Mouse (Mus musculus): Measurements from ENCODE around the gene Cd22. TPM values are rescaled to one million over a fixed set of nuclear protein-coding genes. Genes with fewer than 3 reads are reported as not detected.
"Not testable (repeated sequence)": the region's sequence is repeated elsewhere in the genome, so short reads cannot be mapped to it uniquely, and the experiment has no call there.

Gene Cd22
- total RNA-seq, 2 experiments from 2014 or later = 0.29 to 1.3 TPM

DNA sequence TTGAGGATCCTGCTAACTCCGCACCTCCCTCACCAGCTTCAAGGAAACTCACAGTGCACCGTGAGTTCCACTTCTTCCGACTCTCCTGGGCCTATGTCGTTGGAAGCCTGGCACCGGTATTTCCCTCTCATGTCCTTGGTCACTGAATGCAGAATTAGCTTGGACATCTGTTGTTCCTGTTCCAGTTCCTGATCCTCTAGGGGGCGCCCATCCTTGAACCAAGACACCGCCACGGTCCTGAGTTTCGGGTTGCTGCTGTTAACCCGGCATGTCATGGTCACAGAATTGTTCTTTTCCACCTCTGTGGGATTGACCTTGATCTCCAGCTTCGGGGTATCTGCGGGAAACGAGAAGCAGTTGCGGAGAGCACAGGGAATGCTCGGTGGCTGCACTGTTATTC is 7.1 kb downstream of the Cd22 start:
- peak; percentile 91 for ATAC-seq (replicated peaks; ENCODE audit: poor library complexity)

- ATAC-seq (replicated peaks; ENCODE audit: poor library complexity) = no peak
Observed at GRCm38 (mm10) chr7:30863386-30863785, 16.8 kb downstream of the Cd22 start.

GRCm38 (mm10) chr7:30861464-30861863 is 18.7 kb downstream of the Cd22 start, which contains the start of gene Ffar1:
TSS of gene Ffar1 (minus strand) at chr7:30861564.
- no peak for ATAC-seq (replicated peaks; ENCODE audit: poor library complexity)

DNA sequence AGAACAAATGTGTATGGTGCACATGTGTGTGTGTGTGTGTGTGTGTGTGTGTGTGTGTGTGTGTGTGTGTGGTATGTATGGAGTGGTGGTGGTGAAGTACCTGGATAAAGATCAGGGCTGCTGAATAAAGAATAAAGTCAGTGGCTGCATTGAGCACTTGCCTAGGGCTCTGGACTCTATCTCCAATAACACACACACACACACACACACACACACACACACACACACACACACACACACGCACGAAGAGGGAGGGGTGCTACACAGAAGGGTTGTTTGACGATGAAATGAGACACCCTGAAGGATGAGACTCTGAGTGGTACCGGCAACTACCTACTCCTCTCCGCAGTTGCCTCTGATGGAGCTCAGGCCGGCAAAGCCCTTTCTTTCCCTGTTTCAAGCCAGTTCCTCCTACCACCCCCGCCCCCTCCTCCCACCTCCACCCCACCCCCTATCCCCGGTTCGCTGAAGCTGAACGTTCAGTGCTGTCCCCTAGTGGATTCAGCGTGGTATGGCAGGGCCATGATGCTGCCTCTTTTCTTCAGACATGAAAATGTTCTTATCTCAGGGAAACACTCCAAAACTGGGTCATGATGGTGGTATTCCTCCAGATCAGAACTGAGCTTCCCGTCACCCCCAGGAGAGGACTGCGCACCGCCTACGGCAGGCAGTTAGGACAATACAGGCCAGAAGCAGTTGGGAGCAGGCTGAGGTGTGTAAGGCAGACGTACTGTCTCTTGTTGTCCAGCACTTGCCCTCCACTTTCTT is 20.3 kb downstream of the Cd22 start:
- peak; percentile 88 for ATAC-seq (replicated peaks; ENCODE audit: poor library complexity)

GRCm38 (mm10) chr7:30859290-30859634 is 20.9 kb downstream of the Cd22 start:
- ATAC-seq (replicated peaks; ENCODE audit: poor library complexity) = peak; percentile 74

DNA sequence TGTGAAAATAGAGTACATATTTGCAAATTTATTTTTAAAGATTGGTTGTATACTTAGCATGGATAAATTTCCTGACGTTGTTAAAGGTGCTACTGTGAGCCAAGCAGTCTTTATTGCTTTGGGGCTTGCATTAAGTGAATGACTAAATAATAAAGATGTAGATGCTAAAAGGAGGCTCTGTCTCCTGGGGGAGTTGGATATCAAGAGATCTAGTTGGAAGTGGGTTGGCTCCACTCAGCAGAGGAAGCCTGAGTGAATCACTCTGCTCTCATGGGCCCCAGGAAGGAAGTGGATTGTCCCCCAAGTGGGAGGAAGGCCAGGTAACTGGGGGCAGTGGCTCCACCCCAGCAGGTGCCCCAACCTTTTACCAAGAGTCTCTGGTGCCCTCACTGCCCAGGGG is 22.4 kb downstream of the Cd22 start:
- no peak for ATAC-seq (replicated peaks; ENCODE audit: poor library complexity)

GRCm38 (mm10) chr7:30856078-30856477 is 24.1 kb downstream of the Cd22 start, which contains the start of gene Ffar3:
TSS of gene Ffar3 (minus strand) at chr7:30856178.
- no peak for ATAC-seq (replicated peaks; ENCODE audit: poor library complexity)

DNA sequence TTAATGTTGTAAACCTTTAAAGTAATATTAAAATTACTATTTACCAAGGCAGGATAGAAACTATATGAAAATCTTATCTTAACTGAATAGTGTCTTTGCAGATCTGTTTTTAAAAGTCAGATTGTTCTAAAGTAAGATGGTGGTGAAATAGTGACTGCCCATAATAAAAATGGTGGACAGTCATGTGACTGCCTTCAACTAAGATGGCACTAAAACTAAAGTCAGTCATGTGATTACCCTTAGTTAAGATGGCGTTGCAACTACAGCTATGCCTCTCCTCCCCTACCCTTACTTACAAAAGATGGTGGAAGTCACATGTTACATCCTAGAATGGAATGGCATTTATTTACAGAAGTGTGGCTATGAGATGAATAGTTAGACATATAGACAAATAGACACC is 28.7 kb downstream of the Cd22 start:
- no peak for ATAC-seq (replicated peaks; ENCODE audit: poor library complexity)

GRCm38 (mm10) chr7:30847934-30848333 is 32.2 kb downstream of the Cd22 start:
- ATAC-seq (replicated peaks; ENCODE audit: poor library complexity) = no peak

DNA sequence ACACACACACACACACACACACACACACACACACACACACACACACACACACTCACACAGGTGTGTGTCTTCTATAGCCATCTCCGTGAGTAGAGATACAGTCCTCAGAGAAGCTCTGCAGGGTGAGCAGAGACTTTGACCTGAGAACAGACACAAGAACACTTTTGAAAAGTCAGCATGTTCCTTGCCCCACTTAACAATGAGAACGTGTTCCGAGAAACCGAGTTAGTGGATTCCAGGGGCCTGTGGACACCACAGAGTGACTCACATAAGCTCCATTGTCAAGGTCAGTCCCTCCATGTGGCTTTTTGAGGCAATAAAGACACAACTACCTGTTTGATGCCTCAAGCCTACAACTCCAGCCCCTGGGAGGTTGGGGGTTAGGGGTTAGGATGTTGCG is 32.8 kb downstream of the Cd22 start:
- no peak for ATAC-seq (replicated peaks; ENCODE audit: poor library complexity)

- ATAC-seq (replicated peaks; ENCODE audit: poor library complexity) = peak; percentile 52; the same call in 1 of the 2 replicates
Observed at GRCm38 (mm10) chr7:30846505-30847053, 33.6 kb downstream of the Cd22 start.

- ATAC-seq (replicated peaks; ENCODE audit: poor library complexity) = no peak
Observed at GRCm38 (mm10) chr7:30844676-30845297, 35.4 kb downstream of the Cd22 start.

- peak; percentile 87 for ATAC-seq (replicated peaks; ENCODE audit: poor library complexity)
Observed at GRCm38 (mm10) chr7:30842092-30842491, 38.0 kb downstream of the Cd22 start.

DNA sequence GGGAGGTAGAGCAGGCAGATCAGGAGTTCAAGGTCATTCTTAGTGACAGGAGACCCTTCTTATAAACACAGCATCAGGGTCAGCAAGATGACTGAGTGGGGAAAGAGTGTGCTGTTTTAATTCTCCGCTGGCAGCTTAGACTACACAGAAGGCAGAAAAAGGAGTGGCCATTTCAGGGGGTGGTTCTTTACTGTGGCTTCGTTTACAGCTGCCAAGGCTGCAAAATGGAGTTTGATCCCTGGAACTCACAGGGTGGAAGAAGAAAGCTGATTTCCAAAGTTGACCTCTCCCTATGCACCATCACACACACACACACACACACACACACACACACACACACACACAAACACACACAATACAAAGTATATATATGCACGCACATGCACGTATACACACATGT is 38.8 kb downstream of the Cd22 start:
- no peak for ATAC-seq (replicated peaks; ENCODE audit: poor library complexity)

DNA sequence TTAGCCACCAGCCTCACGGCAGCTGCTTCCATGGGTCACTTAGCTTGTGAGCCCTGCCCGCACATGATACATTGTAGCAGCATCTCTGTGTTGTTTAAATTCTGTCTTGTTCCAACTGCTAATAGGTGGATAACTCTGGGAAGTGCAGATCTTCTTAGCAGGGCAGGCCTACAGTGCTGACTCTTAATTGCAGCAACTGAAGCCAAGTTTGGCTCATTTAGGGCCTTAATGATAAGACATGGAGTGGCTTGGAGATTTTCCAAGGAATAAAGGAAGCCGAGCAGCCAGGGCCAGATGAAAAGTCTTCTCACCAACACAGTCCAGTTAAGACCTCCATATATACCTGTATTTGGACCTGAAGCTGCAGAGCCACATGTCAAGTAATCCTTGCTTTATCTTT is 39.8 kb downstream of the Cd22 start:
- ATAC-seq (replicated peaks; ENCODE audit: poor library complexity) = no peak

DNA sequence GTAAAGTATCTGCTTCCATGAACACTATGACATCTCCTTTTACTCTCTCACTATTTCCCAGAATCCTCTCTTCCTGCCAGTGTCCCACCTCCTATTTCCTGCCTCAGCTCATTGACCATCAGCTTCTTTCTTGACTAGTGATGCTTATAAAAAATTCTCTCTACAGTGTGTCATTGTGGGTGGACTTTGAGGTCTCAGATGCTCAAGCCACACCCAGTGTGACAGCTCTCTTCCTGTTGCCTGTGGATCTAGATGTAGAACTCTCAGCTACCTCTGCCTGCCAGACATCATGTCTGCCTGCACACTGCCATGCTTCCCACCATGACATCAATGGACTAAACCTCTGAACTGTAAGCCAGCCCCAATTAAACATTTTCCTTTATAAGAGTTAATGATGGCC is 42.9 kb downstream of the Cd22 start:
- no peak for ATAC-seq (replicated peaks; ENCODE audit: poor library complexity)

DNA sequence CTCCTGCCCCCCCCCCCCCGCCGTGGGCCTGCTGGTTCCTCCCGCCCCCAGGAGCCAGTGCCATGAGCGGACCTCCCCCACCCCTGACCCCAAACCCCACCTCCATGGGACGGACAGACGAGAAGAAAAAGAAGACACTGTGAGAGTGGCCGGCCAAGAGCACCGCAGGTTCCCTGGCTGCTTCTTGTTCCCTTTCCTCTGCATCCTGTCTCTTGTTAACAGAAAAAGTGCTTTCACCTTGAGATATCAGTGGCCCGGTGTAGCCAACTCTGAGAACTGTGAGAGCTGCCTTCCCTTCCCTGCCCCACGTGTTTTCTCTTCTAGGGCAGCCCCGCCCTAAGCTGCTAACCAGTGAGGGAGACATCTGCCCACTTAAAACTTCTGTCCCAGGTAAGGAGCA is 47.5 kb downstream of the Cd22 start:
- not testable (repeated sequence) for ATAC-seq (replicated peaks; ENCODE audit: poor library complexity)

- ATAC-seq (replicated peaks; ENCODE audit: poor library complexity) = peak; percentile 74
Observed at GRCm38 (mm10) chr7:30832261-30832660, 47.9 kb downstream of the Cd22 start.

DNA sequence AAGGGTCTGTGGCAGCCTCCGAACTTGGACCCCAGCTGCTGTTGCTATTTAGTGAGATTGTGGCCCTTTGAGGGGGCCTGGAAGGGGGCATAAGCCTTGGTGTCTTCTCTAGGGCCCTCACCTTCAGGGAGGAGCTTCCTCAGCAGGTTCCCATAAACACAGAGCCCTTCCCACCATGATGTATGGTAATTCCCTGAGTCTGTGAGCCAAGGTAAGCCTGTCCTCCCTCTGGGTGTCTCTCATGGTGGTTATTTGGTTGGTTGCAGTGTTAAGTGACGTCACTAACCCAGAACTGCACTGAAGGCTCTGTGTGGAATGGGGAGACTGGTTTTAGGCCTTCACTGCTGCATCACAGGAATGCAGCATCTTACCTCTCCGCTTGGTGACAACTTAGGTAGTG is 50.7 kb downstream of the Cd22 start:
- no peak for ATAC-seq (replicated peaks; ENCODE audit: poor library complexity)

DNA sequence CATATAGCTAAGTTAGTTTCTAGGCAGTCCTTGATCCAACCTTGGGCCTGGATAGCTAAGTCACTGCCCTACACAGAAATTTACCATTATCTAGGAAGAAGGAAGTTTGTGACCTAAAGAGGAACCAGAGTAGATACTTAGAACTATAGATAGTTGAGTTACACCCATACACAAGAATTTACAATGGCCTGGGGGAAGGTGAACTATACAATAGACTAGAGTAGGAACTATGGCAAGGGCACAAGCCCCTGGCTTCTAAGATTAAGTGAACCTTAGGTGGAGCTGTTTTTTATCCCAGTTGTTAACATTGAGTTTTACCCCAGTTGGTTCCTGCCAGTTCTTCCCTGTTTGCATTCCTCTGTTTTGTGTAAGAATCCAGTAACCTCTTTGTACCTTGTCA is 51.3 kb downstream of the Cd22 start:
- not testable (repeated sequence) for ATAC-seq (replicated peaks; ENCODE audit: poor library complexity)

GRCm38 (mm10) chr7:30826660-30827059 is 53.5 kb downstream of the Cd22 start:
- ATAC-seq (replicated peaks; ENCODE audit: poor library complexity) = no peak

- ATAC-seq (replicated peaks; ENCODE audit: poor library complexity) = no peak
Observed at GRCm38 (mm10) chr7:30824306-30824705, 55.8 kb downstream of the Cd22 start.
